Mouse (Mus musculus): Measurements from ENCODE around the gene Rbms2. TPM values are rescaled to one million over a fixed set of nuclear protein-coding genes. Genes with fewer than 3 reads are reported as not detected.

Gene Rbms2
- 23.2 and 30.8 TPM in 2 replicates for total RNA-seq (2012; rRNA removed)

GRCm38 (mm10) chr10:128179989-128180388 is at the start of gene Rbms2:
Gene Rbms2, minus strand, starts transcription at chr10:128180297.
- in situ Hi-C loops (cut with MboI; ENCODE audit: low sequenced_read_pairs in 2 of 2, unreplicated experiment in 2 of 2), result loop anchor here in 1 of 2 experiments (10.0 kb wide), 1 partner anchor 85 kb away; the partner anchor contains the start of gene Baz2a
- H3K36me3 ChIP-seq (ENCODE audit: control insufficient read depth, insufficient read depth, low read length, poor library complexity, severe bottlenecking), result no peaks in the 10 kb centered on the region
- DNase-seq (ENCODE audit: low read depth, low spot score), result no peak
- H3K9me3 ChIP-seq (ENCODE audit: control insufficient read depth, insufficient read depth, low read depth, low read length), result no peaks in the 10 kb centered on the region
- H3K4me3 ChIP-seq (ENCODE audit: insufficient read depth in 1 of 2, low read depth in 1 of 2, low read length in 2 of 2, poor library complexity in 1 of 2, severe bottlenecking in 1 of 2), result peak within 1 kb of the TSS; percentile 6 to 33; a peak in 2 of 4 replicates
- H3K27ac ChIP-seq (ENCODE audit: insufficient read depth, low read depth, low read length, poor library complexity, severe bottlenecking), result peak within 1 kb of the TSS; percentile 68; the same call in 1 of the 2 replicates
- TF ChIP-seq ZC3H11A (IDR thresholded peaks at IDR 0.05; ENCODE audit: borderline replicate concordance, low read depth, low read length) (no peak), HCFC1 (IDR thresholded peaks at IDR 0.05; ENCODE audit: borderline replicate concordance, insufficient read depth, low read length) (no peak), CHD2 (IDR thresholded peaks at IDR 0.05; ENCODE audit: low read depth, low read length) (no peak), MAFK (IDR thresholded peaks at IDR 0.05; ENCODE audit: insufficient read depth, low read depth, low read length) (no peak), ZNF384 (IDR thresholded peaks at IDR 0.05; ENCODE audit: low read depth, low read length) (no peak)
- peak within 1 kb of the TSS; percentile 62; the same call in 1 of the 2 replicates for H3K9ac ChIP-seq (ENCODE audit: insufficient read depth, low read depth, low read length, poor library complexity, severe bottlenecking)
- peaks cover 2 to 4% of the 10 kb centered on the region in 2 experiments; a peak in 3 of 4 replicates for H3K4me1 ChIP-seq (ENCODE audit: control insufficient read depth in 2 of 2, insufficient read depth in 2 of 2, low read length in 2 of 2, poor library complexity in 1 of 2)

- in situ Hi-C loops (cut with MboI; ENCODE audit: low sequenced_read_pairs in 2 of 2, unreplicated experiment in 2 of 2), result no loop called here
- no peaks in the 10 kb centered on the region for H3K36me3 ChIP-seq (ENCODE audit: control insufficient read depth, insufficient read depth, low read length, poor library complexity, severe bottlenecking)
- peaks cover 0 to 20% of the 10 kb centered on the region in 2 experiments; a peak in 2 of 4 replicates for H3K4me1 ChIP-seq (ENCODE audit: control insufficient read depth in 2 of 2, insufficient read depth in 2 of 2, low read length in 2 of 2, poor library complexity in 1 of 2)
- no peak for TF ChIP-seq MAFK (IDR thresholded peaks at IDR 0.05; ENCODE audit: insufficient read depth, low read depth, low read length)
- TF ChIP-seq ZNF384 (IDR thresholded peaks at IDR 0.05; ENCODE audit: low read depth, low read length), result no peak
- TF ChIP-seq HCFC1 (IDR thresholded peaks at IDR 0.05; ENCODE audit: borderline replicate concordance, insufficient read depth, low read length), result no peak
- TF ChIP-seq ZC3H11A (IDR thresholded peaks at IDR 0.05; ENCODE audit: borderline replicate concordance, low read depth, low read length), result no peak
- no peak for TF ChIP-seq CHD2 (IDR thresholded peaks at IDR 0.05; ENCODE audit: low read depth, low read length)
- DNase-seq (ENCODE audit: low read depth, low spot score), result no peak
- no peak overlapping the region for H3K9ac ChIP-seq (ENCODE audit: insufficient read depth, low read depth, low read length, poor library complexity, severe bottlenecking)
- H3K27ac ChIP-seq (ENCODE audit: insufficient read depth, low read depth, low read length, poor library complexity, severe bottlenecking), result no peak overlapping the region
- no peaks in the 10 kb centered on the region for H3K9me3 ChIP-seq (ENCODE audit: control insufficient read depth, insufficient read depth, low read depth, low read length)
- no peak overlapping the region for H3K4me3 ChIP-seq (ENCODE audit: insufficient read depth in 1 of 2, low read depth in 1 of 2, low read length in 2 of 2, poor library complexity in 1 of 2, severe bottlenecking in 1 of 2)
These were observed 47.9 kb upstream of the Rbms2 start for GRCm38 (mm10) chr10:128228009-128228408.

DNA sequence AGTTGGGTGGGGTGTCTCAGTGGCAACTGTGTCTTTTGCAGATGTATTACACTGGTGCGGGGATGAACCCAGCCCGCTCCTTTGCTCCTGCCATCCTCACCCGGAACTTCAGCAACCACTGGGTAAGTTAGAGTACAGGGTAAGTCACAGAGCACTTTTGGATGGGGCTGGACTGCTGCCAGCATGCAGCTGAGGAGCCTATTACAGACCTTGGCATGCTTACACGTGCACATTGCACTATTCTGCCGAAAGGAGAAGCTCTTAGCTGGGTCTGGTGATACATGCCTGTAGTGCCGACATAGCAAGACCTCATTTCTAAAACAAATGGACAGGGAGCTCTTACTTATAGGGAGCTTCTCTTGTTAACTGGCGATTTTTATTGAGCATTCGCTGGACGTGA is 47.5 kb upstream of the Rbms2 start:
- in situ Hi-C loops (cut with MboI; ENCODE audit: low sequenced_read_pairs in 2 of 2, unreplicated experiment in 2 of 2), result no loop called here
- H3K4me3 ChIP-seq (ENCODE audit: insufficient read depth in 1 of 2, low read depth in 1 of 2, low read length in 2 of 2, poor library complexity in 1 of 2, severe bottlenecking in 1 of 2), result no peak overlapping the region
- H3K36me3 ChIP-seq (ENCODE audit: control insufficient read depth, insufficient read depth, low read length, poor library complexity, severe bottlenecking), result no peaks in the 10 kb centered on the region
- no peaks in the 10 kb centered on the region for H3K9me3 ChIP-seq (ENCODE audit: control insufficient read depth, insufficient read depth, low read depth, low read length)
- DNase-seq (ENCODE audit: low read depth, low spot score), result no peak
- no peak overlapping the region for H3K27ac ChIP-seq (ENCODE audit: insufficient read depth, low read depth, low read length, poor library complexity, severe bottlenecking)
- TF ChIP-seq ZNF384 (IDR thresholded peaks at IDR 0.05; ENCODE audit: low read depth, low read length), result no peak
- no peak for TF ChIP-seq HCFC1 (IDR thresholded peaks at IDR 0.05; ENCODE audit: borderline replicate concordance, insufficient read depth, low read length)
- TF ChIP-seq MAFK (IDR thresholded peaks at IDR 0.05; ENCODE audit: insufficient read depth, low read depth, low read length), result no peak
- no peak for TF ChIP-seq CHD2 (IDR thresholded peaks at IDR 0.05; ENCODE audit: low read depth, low read length)
- no peak for TF ChIP-seq ZC3H11A (IDR thresholded peaks at IDR 0.05; ENCODE audit: borderline replicate concordance, low read depth, low read length)
- H3K9ac ChIP-seq (ENCODE audit: insufficient read depth, low read depth, low read length, poor library complexity, severe bottlenecking), result no peak overlapping the region
- peaks cover 0 to 20% of the 10 kb centered on the region in 2 experiments; a peak in 2 of 4 replicates for H3K4me1 ChIP-seq (ENCODE audit: control insufficient read depth in 2 of 2, insufficient read depth in 2 of 2, low read length in 2 of 2, poor library complexity in 1 of 2)

DNA sequence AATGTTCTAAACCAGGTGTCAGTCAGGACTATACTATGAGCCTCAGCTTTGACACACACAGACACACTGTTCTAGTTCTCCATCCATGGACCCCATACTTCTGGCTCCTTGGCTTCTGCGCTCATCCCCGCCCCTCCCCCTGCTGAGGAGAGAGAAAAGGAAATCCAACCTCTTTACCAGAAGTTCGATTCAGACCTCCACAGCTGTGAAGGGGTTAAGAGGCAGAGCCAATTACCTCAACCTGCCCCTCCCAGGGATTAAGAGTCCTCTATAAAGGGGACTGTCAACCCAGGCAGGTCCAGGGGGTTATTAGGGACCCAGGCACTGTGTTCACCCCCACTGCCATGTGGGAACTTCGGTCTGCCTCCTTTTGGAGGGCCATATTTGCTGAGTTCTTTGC is 45.4 kb upstream of the Rbms2 start, which contains the start of gene Mip:
Gene Mip (plus strand): TSS at position 301 of the 400 bp plus-strand sequence.
- in situ Hi-C loops (cut with MboI; ENCODE audit: low sequenced_read_pairs in 2 of 2, unreplicated experiment in 2 of 2), result no loop called here
- DNase-seq (ENCODE audit: low read depth, low spot score), result no peak
- H3K9me3 ChIP-seq (ENCODE audit: control insufficient read depth, insufficient read depth, low read depth, low read length), result no peaks in the 10 kb centered on the region
- no peak for TF ChIP-seq ZNF384 (IDR thresholded peaks at IDR 0.05; ENCODE audit: low read depth, low read length)
- TF ChIP-seq HCFC1 (IDR thresholded peaks at IDR 0.05; ENCODE audit: borderline replicate concordance, insufficient read depth, low read length), result no peak
- TF ChIP-seq ZC3H11A (IDR thresholded peaks at IDR 0.05; ENCODE audit: borderline replicate concordance, low read depth, low read length), result no peak
- peak within 1 kb of the TSS; percentile 26; the same call in 1 of the 2 replicates for H3K9ac ChIP-seq (ENCODE audit: insufficient read depth, low read depth, low read length, poor library complexity, severe bottlenecking)
- H3K4me1 ChIP-seq (ENCODE audit: control insufficient read depth in 2 of 2, insufficient read depth in 2 of 2, low read length in 2 of 2, poor library complexity in 1 of 2), result peaks cover 0 to 21% of the 10 kb centered on the region in 2 experiments; a peak in 2 of 4 replicates
- no peaks in the 10 kb centered on the region for H3K36me3 ChIP-seq (ENCODE audit: control insufficient read depth, insufficient read depth, low read length, poor library complexity, severe bottlenecking)
- no peak within 1 kb of the TSS for H3K27ac ChIP-seq (ENCODE audit: insufficient read depth, low read depth, low read length, poor library complexity, severe bottlenecking)
- peak within 1 kb of the TSS; percentile 43 to 50 for H3K4me3 ChIP-seq (ENCODE audit: insufficient read depth in 1 of 2, low read depth in 1 of 2, low read length in 2 of 2, poor library complexity in 1 of 2, severe bottlenecking in 1 of 2)

All from ES-E14 (cell line).